Mouse (Mus musculus): ENCODE data around the gene Anapc15-ps.

Gene Anapc15-ps

DNA sequence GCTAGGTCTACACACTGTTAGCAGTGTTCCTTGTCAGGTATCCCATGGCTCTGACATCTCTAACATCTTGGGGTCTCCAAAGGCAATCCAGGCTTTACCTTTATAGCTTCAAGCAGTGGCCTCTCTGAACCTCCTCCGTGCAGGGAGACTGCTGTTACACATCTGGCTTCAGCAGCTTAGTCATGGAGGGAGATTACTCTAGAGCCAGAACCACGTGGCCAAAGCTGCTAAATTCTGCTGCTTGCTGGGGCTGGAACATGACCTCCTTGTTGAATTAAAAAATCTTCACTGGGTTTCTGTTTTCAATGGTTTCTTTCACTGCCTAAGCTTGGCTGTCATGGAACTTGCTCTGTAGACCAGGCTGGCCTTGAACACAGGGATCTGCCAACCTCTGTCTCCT, 44.9 kb downstream of the Anapc15-ps start:
- no peak for DNase-seq

DNA sequence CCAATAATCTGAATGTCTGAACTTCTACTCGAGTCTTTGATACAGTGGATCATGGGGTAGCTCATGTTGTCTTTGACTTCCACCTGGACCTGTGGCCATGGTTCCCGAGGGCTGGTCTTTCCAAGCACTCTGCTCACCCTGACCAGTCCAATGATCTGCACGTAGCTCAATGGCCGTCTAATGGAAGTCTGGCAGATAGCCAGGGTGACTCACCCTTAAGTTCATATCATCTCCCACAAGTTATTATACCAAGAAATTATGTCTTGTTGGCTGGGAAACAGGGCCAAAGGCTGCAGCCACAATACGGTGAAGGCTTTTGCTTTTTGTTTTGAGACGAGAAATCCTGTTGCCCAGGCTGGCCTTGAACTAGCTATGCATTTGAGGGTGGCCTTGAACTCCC, 45.9 kb downstream of the Anapc15-ps start:
- no peak for DNase-seq

GRCm38 (mm10) chr10:95625300-95625699, 48.0 kb downstream of the Anapc15-ps start:
- peak; percentile 46 to 58 for DNase-seq

DNA sequence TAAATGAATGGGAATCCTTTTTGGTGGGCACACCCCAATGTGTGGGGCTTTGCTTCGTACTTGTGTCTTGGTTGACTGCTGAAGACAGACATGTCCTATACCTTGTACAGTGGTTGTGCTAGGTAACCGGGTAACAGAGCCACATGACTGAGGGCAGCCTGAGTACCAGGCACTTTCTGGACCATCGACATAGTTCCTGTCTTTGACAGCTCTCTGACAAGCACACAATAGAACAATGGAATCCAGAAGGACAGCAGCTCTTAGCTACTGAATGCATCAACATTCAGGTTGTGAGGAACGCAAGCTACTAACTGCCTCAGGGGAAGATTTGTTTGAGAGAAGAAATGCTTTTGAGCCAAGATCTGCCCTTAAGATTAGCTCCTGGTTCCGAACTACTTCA, 49.2 kb downstream of the Anapc15-ps start:
- no peak for DNase-seq

DNA sequence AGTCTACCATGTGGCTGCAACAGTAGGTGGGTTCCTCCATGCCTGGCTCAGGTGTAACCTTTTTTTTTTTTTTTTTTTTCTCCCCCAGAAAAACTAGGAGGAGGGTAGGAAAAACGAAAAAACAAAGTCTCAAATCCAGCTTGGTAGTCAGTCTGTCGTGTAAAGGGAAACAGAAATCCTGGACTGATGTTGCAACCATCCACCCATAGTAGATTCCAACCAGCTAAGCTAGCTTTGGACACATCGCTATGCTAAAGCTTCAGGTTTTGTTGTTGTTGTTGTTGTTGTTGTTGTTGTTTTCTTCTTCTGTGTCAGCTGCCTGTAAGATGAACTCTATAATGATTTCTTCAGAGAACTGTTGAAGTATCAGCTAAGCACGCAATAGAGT, 49.7 kb downstream of the Anapc15-ps start:
- no peak for DNase-seq

Measured in kidney, postnatal 36 days (tissue).